Mouse (Mus musculus): ENCODE results near the gene Diras1.
A peak's percentile ranks its signal among the peaks of the same experiment; 100 is the strongest.

Gene Diras1

DNA sequence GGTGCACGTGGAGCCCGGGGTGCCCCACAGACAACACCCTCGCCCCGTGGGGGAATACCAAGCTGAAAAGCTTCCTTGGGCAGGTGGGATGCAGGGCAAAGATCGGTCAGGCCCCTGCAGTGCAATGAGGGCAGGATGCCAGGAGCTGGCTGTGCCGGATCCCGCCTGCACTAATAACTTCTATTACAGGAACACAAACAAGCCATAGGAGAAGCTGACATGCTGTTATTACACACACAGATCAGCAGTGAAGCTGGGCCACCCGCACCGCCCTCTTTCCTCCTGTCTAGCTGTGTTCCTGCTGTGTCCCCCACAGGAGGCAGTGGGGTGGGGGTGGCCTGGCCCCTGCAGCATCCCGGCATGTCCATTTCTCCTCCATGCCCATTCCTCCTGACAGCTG lies 3.6 kb upstream of the Diras1 start:
- no peak for DNase-seq (ENCODE audit: low read depth in 2 of 2, low spot score in 2 of 2)

DNA sequence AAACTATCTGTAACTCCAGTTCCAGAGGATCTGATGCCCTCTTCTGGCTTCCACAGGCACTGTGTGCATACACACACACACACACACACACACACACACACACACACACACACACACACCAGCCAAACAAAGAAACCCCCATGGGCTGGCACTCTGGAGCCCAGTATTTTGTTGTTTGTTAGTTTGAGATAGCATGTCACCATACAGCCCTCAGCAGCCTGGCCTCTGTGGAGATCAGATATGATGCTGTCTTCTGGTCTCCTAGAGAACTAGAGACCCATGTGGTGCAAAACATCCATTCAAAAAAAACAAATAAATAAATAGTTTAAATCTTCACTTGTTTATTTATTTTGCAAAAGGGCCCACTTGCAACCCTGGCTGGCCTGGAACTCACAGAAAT lies 2.8 kb upstream of the Diras1 start:
- no peak for DNase-seq (ENCODE audit: low read depth in 2 of 2, low spot score in 2 of 2)

DNA sequence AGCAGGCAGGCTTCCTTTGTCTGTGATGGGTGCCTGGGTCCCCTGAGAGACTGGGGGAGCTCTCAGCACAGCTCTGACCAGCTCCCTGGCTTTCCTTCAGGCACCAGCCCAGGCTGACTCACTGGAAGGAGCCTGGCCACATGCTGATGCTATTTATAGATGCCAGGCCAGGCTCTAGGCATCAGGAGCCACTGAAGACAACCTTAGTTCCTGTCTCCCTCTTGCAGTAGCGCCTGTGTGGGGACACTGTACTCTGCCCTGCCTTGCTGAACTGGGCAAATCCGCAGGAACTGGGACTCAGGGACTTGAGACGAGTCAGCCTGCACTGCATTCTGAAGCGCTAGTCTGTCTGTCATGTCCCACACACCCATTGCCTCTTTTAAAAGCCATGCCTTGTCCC lies 1.9 kb upstream of the Diras1 start:
- DNase-seq (ENCODE audit: low read depth in 2 of 2, low spot score in 2 of 2) = no peak

DNA sequence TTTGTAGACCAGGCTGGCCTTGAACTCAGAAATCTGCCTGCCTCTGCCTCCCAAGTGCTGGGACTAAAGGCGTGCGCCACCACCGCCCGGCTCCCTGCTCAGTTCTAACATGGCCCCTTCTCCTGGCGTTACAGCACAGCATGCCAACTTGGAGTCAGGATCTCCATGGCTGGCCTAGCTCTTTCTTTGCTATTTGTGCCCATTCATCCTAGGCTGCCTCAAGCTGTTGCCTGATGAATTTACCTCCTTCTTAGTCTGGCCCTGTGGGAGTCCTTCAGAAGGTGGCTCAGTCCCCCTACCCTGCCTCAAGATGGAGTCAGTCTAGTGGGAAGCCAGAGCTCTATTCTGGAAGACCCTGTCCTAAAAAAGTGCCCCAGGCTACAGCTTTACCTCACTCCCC lies 1.4 kb upstream of the Diras1 start:
- no peak for DNase-seq (ENCODE audit: low read depth in 2 of 2, low spot score in 2 of 2)

DNA sequence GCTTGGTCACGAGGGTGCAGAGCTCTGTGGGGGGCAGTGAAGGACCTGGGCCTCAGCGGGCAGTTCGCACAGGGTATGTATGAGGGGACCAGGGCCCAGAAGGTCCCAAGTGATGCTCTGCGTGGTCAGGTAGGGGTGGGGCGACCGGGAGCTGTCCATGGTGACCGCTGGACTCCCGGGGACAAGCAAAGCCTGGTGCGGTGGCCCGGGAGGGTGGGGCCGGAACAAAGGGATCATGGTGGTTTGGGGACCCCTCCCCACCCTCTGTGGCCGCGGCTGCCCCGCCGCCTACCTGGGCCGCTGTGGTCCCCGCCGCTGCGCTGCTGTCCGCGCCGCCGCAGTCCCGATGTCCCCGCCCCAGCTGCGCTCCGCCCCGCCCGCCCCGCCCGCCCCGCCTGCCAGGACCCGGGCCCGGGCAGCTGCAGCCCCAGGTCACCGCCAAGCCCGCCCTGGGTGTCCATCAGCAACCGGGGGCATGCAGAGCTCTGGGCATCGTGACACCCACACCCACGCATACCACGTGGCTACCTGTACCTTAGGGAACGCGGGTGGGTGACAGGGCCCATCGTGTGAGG lies 328 bp downstream of the Diras1 start:
- DNase-seq (ENCODE audit: low read depth in 2 of 2, low spot score in 2 of 2) = no peak

DNA sequence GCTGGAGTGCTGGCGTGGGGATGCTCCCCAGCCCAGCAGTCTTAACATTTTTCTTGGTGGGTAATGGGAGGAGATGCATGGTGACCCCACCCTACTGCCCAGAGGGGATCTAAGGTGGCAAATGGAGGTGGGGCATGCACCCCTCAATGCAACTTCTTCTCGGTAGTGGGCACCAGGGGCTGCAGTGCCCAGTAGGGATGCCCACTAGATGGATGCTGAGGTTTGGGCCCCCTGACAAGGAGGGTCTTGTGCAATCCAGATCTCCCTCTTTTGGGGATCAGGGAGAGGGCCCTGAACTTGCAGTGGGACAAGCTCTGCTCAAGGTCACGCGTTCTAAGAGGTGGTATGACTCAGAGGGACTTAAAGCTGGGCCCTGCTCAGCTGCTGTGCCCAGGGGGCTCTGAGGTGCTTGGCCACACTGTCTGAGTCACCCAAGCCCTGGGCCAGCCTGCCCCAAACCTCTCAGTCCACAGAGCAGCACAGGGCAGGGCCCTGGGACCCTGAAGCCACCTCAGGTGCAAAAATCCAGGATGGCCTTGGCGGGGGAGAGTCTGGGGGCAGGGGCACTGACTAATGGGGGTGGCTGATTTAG lies 1.0 kb downstream of the Diras1 start:
- DNase-seq (ENCODE audit: low read depth in 2 of 2, low spot score in 2 of 2) = no peak

DNA sequence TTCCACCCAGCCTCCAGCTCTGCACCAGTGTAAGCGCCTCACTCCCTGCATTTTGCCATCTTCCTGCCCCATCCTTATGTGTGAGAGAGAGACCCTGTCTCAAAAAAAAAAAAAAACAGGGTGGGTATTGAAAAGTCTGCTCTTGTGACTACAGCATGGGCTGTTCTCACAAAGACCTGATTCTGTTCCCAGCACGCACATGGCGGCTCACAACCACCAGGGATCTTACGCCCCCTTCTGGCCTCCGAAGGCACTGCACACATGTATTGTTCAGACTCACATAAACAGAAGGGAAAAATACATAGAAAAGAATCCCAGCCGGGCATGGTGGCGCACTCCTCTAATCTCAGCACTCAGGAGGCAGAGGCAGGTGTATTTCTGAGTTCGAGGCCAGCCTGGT lies 2.7 kb downstream of the Diras1 start:
- DNase-seq (ENCODE audit: low read depth in 2 of 2, low spot score in 2 of 2) = no peak

DNA sequence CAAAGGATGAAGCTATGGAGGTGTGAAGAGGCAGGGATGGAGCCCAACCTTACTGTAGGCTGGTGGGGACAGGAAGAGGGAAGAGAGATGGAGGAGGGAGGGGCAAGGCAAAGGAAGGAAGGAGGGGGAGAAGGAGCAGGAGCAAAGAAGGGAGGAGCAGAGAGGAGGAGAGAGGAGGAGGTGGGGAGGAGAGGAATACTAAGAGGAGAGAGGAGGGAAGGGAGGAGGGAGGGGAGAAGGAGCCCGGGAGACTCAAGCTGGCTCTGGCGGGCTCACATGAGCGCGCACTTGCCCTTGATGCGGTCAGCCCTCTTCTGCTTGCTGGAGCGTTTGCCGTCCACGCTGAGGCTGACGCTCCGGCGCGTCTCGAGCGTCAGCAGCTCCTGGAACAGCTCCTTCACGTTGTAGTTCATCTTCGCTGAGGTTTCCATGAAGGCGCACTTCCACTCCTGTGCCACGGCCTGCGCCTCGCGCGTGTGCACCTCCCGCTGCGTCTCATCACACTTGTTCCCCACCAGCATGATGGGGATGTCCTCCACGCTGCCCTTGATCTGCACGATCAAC lies 3.8 kb downstream of the Diras1 start:
- DNase-seq (ENCODE audit: low read depth in 2 of 2, low spot score in 2 of 2) = no peak

DNA sequence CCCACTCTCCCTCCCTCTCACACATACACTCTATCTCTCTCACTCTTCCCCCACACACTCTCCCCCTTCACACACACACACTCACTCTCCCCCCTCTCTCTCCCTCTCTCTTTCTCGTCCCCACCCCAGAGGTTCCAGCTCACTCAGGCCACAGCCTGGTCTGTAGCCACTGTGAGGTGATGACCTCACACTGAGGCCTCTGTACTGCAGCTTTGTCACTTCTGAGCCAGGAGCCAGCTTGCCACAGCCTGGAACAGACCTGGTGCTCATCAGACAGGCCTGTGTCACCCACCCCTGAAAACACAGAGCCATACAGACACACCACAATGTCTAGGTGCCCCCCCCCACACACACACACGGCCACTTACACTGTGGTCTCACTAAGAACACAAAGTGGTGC lies 5.3 kb downstream of the Diras1 start:
- no peak for DNase-seq (ENCODE audit: low read depth in 2 of 2, low spot score in 2 of 2)

DNA sequence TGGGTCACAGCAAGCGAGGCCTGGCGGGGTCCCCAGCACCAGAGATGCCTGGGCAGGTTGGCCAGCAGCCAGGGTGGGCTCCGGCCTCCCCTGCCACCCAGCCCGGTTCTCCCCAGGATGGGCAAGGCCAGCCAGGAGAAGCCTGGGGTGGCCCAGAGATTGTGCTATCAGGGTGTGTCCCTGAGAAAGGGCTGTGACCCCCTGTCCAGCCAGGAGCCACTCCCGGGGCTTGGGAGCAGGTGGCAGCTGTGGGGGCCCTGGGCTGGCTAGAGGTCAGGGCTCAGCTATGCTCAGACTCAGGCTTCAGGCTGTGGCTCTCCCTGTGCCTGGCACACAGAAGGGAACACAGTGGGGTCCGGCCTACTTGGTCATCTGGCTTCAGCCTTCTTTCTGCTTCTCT lies 5.8 kb downstream of the Diras1 start:
- no peak for DNase-seq (ENCODE audit: low read depth in 2 of 2, low spot score in 2 of 2)

DNA sequence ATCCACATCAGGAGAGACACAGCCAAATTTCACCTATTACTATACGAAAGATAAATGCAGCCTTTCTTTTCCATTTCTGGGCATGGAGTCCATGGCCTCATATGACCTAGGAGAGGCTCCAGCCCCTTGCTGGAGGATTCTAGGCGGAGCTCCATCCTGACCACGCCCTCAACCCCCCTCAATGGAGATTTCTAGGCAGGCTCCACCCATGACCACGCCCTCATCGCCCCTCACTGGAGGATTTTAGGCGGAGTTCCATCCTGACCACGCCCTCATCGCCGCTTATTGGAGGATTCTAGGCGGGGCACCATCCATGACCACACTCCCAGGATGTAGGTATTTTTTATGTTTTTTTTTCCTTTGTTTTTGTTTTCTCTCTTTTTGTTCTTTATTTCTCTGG lies 7.1 kb downstream of the Diras1 start:
- DNase-seq (ENCODE audit: low read depth in 2 of 2, low spot score in 2 of 2) = no peak

DNA sequence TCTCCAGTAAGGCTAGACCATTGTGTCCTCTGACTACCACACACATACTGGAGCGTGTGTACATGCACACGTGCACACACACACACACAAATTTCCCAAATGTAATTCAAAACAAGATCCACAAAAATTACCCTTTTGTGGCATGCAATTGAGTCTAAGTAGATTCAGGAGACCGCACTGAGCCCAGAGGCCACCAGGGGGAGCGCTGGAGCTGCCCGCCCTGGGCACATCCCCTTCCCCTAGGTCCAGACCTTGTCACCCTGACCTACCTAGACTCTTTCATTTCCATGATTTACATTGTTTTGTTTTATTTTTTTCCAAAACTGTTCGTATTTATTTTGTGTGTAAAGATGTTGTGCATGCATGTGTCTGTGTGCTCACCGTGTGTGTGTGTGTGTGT lies 8.8 kb downstream of the Diras1 start:
- DNase-seq (ENCODE audit: low read depth in 2 of 2, low spot score in 2 of 2) = peak; percentile 60 to 71

DNA sequence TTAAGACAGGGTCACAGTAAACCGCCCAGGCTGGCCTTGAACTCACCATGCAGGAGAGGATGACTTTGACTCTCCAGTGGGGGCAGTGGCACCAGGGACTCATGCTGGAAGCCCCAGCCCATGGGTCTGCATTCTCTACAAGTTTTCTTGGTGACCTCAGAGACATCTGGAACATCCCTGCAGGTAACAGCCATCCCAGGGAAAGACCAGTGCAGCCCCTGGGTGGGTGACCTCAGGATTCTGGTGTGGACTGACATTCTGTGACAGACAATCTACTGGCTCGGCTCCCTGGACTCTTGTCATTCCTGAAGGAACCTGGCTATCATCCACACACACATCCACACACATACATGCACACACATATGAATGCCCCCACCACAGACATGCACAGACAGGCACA lies 9.8 kb downstream of the Diras1 start:
- no peak for DNase-seq (ENCODE audit: low read depth in 2 of 2, low spot score in 2 of 2)

DNA sequence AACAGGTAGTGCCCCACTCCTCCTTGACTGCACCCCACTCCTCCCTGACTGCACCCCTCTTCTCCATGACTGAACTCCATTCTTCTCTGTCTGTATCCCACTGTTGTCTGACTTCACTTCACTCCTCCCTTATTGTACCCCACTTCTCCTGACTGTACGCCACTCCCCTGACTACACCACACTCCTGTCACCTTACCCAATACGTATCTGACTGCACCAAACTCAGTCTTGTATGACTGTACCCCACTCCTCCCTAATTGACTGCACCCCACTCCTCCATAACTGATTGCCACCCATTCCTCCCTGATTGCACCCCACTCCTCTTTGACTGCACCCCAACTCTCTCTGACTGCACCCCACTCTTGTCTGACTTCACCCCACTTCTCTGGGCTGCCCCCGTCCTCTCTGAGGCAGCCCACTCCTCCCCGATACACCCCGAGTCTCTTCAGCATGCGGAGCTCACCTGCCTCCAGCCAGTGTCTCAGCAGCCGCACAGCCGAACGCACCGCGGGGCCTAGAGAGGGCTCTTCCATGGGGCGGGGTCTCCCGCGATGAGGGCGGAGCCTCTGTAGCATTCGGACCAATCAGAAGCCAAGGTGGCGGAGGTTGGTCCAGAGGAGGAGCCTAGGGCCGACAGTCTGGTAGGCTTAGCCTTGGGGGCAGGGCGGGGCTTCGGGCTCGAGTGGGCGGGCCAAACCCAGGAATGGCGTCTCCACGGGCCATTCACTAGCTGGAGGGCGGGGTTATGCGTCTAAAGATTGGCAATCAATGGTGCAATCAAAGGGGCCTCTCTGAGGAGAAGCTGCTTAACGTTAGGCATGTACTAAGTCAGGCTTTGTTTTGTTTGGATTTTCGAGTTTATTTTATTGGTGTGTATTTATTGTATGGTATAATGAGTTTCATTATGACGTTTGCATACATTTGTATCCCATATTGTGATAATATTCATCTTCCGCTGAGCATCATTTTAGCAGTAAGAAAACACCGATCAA lies 10.8 kb downstream of the Diras1 start, which contains the start of gene Gng7:
Gng7 (minus strand) TSS at position 553 of the 992 bp plus-strand sequence.
- peak; percentile 71 to 81 for DNase-seq (ENCODE audit: low read depth in 2 of 2, low spot score in 2 of 2)

DNA sequence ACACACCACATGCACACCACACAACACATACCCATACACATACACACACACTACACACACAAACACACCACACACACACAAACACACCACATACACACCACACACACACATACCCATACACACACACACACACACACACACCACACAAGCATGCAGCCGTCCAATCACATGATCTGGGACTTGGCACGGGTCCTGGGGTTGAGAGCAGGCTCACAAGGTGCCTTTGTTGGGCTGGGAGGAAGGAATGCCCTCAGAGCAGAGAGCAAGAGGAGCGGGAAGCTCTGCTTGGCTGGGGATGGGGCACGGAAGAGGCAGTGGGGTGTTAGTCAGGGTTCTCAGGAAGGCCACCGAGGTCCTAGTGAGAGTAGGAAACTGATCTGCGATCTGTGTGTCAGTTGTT lies 14.6 kb downstream of the Diras1 start:
- no peak for DNase-seq (ENCODE audit: low read depth in 2 of 2, low spot score in 2 of 2)

DNA sequence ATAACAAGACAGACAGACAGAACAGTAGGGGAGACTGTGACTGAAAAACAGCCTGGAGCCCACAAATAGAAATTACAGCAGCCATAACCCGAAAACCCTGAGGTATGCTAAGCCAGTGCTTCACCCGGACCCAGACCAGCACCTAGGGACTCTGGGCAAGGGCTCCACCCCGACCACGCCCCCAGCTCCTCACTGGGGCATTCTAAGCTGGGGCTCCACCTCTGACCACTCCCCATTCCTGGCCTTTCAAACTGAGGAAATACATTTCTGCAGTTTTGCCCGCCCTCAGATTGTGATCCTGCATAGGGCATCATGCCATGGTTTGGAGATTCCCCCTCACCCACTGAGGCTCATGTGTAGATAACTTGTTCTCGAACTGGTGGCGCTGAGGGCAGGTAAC lies 18.2 kb downstream of the Diras1 start:
- DNase-seq (ENCODE audit: low read depth in 2 of 2, low spot score in 2 of 2) = no peak

DNA sequence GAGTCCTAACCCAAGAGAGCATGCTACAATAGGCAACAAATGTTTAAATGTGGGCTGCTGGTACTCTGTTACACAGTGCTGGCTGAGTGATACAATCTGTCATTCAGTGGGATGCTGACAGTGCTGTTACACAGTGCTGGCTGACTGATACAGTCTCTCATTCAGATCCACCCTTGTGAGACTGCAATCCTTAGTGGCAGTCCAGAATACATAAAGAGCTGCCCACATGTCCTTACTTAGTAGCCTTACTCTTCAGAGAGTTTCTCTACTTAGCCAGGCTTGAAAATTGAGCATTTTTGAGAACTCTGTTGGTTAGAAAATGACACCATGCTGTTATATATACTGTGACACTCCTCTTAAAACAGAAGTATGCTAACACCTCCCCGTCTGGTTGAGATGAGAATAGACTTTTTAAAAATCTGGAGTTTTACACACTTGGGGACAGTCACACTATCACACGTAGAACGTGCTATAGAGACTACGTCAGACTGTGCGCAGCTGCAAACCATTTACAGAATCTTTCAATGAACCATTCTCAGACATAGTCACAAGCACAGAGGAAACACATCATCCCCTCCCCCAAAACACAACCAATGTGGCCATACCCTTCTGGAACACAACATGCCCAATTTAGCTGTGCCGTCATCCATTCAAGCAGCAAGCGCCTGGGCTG lies 19.3 kb downstream of the Diras1 start:
- DNase-seq (ENCODE audit: low read depth in 2 of 2, low spot score in 2 of 2) = no peak

DNA sequence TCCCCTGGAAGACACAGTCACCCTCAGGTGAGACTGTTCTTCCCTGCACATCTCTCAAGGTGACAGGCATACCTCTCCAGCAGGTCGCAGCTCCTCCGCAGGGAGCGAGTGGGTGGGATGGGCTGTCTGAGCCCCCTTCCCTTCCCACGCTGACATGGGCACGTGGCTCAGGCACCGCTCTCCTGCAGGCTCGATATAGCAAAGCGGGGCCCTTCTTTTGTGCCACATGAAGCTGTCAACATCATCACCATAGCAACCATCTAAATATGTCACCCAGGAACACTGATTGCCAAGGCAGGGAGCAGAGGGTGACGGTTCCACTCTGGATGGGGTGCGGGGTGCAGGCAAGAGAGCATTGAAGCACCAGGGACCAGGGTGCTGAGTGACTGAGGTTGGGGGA lies 24.3 kb downstream of the Diras1 start:
- no peak for DNase-seq (ENCODE audit: low read depth in 2 of 2, low spot score in 2 of 2)

DNA sequence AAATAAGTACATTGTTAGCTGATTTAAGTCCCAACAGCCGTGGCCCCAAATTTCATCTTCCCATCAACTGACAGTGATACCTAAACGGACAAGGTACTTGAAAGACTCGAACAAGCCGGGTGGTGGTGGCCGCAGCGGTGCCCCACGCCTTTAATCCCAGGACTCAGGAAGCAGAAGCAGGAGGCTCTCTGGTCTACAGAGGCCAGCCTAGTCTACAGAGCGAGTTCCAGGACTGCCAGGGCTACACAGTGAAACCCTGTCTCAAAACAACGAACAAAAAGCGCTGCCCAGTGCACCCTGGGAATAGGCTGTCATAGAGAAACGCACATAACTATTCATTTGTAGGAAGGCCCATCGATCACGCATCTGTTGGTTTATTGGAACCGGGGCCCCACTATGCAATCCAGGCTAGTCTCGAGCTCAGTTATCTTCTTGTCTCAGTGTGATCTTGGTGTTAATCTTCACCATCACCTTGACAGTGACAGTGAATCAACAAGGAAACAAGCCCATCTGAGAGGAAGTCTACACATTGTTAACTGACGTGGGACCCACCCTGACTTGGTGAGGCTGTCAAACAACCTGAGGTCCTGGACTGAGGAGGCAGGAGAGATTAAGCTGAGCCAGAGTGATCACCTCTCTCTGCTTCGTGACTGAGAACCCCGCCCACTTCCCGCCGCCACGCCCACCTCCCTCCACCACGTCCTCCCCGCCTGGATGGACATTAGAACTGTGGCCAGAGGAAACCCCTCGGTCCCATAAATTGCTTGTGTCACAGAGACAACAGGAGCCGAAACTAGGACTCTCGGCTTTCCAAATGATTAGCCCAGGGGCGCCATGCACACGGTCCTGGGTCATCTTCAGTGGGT lies 25.0 kb downstream of the Diras1 start:
- no peak for DNase-seq (ENCODE audit: low read depth in 2 of 2, low spot score in 2 of 2)
